In the genomic region with DNA sequence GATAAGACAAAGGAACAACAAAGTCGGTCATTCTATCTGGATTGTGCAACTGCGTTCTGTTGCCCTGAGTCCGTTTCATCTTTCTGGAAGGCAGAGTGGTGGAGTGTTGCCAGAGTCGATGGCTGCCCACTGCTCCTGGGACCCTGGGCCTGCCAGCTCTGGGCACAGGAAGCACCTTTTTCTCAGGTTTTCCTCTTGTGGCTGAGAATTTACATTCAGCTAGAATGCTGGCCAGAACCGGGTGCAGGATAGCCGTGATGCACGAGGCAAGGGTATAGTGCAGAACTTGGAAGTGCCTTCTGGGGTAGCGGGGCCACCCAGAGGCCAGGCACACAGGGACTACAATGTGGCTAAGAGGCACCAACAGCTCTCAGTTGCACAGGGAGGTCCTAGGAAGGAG, we compare ENCODE assay signal across 22 mouse cellular contexts. TPM values are rescaled to one million over a fixed set of nuclear protein-coding genes. Genes with fewer than 3 reads are reported as not detected.
DNase-seq lines count a peak whose midpoint lies in the region; ATAC-seq lines count a peak whose summit lies in the region.
"Had no signal": no experiment of that assay in that cellular context is flagged by ENCODE, and none has a peak within 500 bp of the region (broad histone marks: within the 10 kb centered on the region; RNA-seq: fewer than 3 reads in every experiment).

No protein-coding gene starts in this region.

- no peak for ATAC-seq in hindbrain, embryonic 13.5 days (ENCODE audit: low FRiP score)
- ATAC-seq in megakaryocyte progenitor cell, adult 5-6 weeks (replicated peaks; ENCODE audit: poor library complexity), result peak; percentile 56
- ATAC-seq in erythroid progenitor cell, adult 5-6 weeks (replicated peaks; ENCODE audit: low FRiP score, poor library complexity, severe bottlenecking), result no peak
- ATAC-seq: forebrain, embryonic 13.5 days had no signal

- no peaks in the 10 kb centered on the region for H3K9me3 ChIP-seq in hindbrain, embryonic 10.5 days
- H3K9me3 ChIP-seq in hindbrain, embryonic 13.5 days, result no peaks in the 10 kb centered on the region
- H3K9me3 ChIP-seq: embryonic facial prominence, embryonic 12.5 days; forebrain, embryonic 13.5 days; hindbrain, embryonic 12.5 days; limb, embryonic 15.5 days; neural tube, embryonic 15.5 days had no signal

- no peak overlapping the region for H3K9ac ChIP-seq in hindbrain, embryonic 13.5 days
- H3K9ac ChIP-seq: embryonic facial prominence, embryonic 12.5 days; forebrain, embryonic 13.5 days; hindbrain, embryonic 12.5 days; limb, embryonic 15.5 days; neural tube, embryonic 15.5 days had no signal

- peaks cover 23% of the 10 kb centered on the region for H3K4me1 ChIP-seq in hindbrain, embryonic 10.5 days (replicated peaks)
- peaks cover 8% of the 10 kb centered on the region; the same call in 1 of the 2 replicates for H3K4me1 ChIP-seq in hindbrain, embryonic 13.5 days (replicated peaks)
- H3K4me1 ChIP-seq: embryonic facial prominence, embryonic 12.5 days; forebrain, embryonic 13.5 days; neural tube, embryonic 15.5 days had no signal

- no peak overlapping the region for H3K4me3 ChIP-seq in hindbrain, embryonic 10.5 days
- no peak overlapping the region for H3K4me3 ChIP-seq in hindbrain, embryonic 13.5 days
- H3K4me3 ChIP-seq: embryonic facial prominence, embryonic 12.5 days; erythroblast, embryonic 14.5 days; forebrain, embryonic 13.5 days; gastrocnemius, adult 2 months; hindbrain, embryonic 12.5 days; limb, embryonic 15.5 days; neural tube, embryonic 15.5 days had no signal

- no peaks in the 10 kb centered on the region for H3K36me3 ChIP-seq in hindbrain, embryonic 10.5 days
- H3K36me3 ChIP-seq in hindbrain, embryonic 13.5 days, result peaks cover 4% of the 10 kb centered on the region
- H3K36me3 ChIP-seq: embryonic facial prominence, embryonic 12.5 days; hindbrain, embryonic 12.5 days; neural tube, embryonic 15.5 days had no signal

- peak overlapping the region; percentile 12; the same call in 1 of the 2 replicates for H3K27ac ChIP-seq in hindbrain, embryonic 10.5 days
- H3K27ac ChIP-seq in hindbrain, embryonic 13.5 days, result no peak overlapping the region
- H3K27ac ChIP-seq: embryonic facial prominence, embryonic 12.5 days; forebrain, embryonic 13.5 days; gastrocnemius, adult 2 months; hindbrain, embryonic 12.5 days; kidney, postnatal 0 days; limb, embryonic 15.5 days; neural tube, embryonic 15.5 days had no signal

- DNase-seq in adrenal gland, adult 2 months, result peak; percentile 23
- DNase-seq in adrenal gland, adult 18-20 months (ENCODE audit: low spot score in 2 of 2), result no peak
- no peak for DNase-seq in hindbrain, embryonic 10.5 days (ENCODE audit: low spot score)
- peak; percentile 17 for DNase-seq in 416B (ENCODE audit: low read depth)
- DNase-seq: cerebellum, adult 9-10 months; gastrocnemius, adult 2 months; kidney, adult 2 months; left cerebral cortex, postnatal 4 days; right cerebral cortex, adult 18-20 months; right cerebral cortex, postnatal 4 days; thymus, postnatal 36 days had no signal

- no peaks in the 10 kb centered on the region for H3K27me3 ChIP-seq in hindbrain, embryonic 10.5 days (ENCODE audit: insufficient read depth, poor library complexity, severe bottlenecking)
- H3K27me3 ChIP-seq in hindbrain, embryonic 13.5 days, result no peaks in the 10 kb centered on the region
- H3K27me3 ChIP-seq: embryonic facial prominence, embryonic 12.5 days; forebrain, embryonic 13.5 days; hindbrain, embryonic 12.5 days; limb, embryonic 15.5 days; neural tube, embryonic 15.5 days had no signal

- 87% methylated on average over 8 of the region's 8 CpGs for WGBS in hindbrain, embryonic 10.5 days
- WGBS in hindbrain, embryonic 13.5 days, result 94% methylated on average over 8 of the region's 8 CpGs

- H3K4me2 ChIP-seq in hindbrain, embryonic 13.5 days, result no peak overlapping the region
- H3K4me2 ChIP-seq: embryonic facial prominence, embryonic 12.5 days; forebrain, embryonic 13.5 days; heart, embryonic 11.5 days; hindbrain, embryonic 12.5 days; limb, embryonic 15.5 days; neural tube, embryonic 15.5 days had no signal

RNA-seq across cellular contexts. Expression of a gene that starts 12.6 kb away (rescaled TPM):
- 10 to 100 TPM; 17.2 to 19.2 TPM for total RNA-seq in adrenal gland, adult 2 months (2021)
- polyA plus RNA-seq in adrenal gland, adult 2 months (2012; rRNA removed), result 30.4 and 31.5 TPM in 2 replicates
- total RNA-seq in adrenal gland, adult 18-20 months (2021), result 10 to 100 TPM; 15.4 to 20.7 TPM
- 15.9 and 18.8 TPM in 2 replicates for polyA plus RNA-seq in hindbrain, embryonic 10.5 days (2016; fragmentation: Nextera tagmentation; extraction: Ambion mirVana)
- polyA plus RNA-seq in hindbrain, embryonic 13.5 days (2015; fragmentation: Nextera tagmentation; extraction: Ambion mirVana), result 32.3 and 33.8 TPM in 2 replicates
- total RNA-seq in megakaryocyte progenitor cell, adult 5-6 weeks (2015), result 50.4 and 51.5 TPM in 2 replicates
- total RNA-seq in megakaryocyte progenitor cell, adult 5-6 weeks (2017), result 26.9 and 31.3 TPM in 2 replicates
- total RNA-seq in erythroid progenitor cell, adult 5-6 weeks (2015; ENCODE audit: low replicate concordance), result 8.3 and 8.8 TPM in 2 replicates
- not detected in 2 replicates for total RNA-seq in erythroid progenitor cell, adult 5-6 weeks (2017; ENCODE audit: low replicate concordance)

Comparison
In these comparisons a context has a peak if more than half of its experiments do, and no peak if none do; other contexts are left out.
1. DNase-seq: peak in adrenal gland, adult 2 months (single experiment) and 416B (single experiment); none in adrenal gland, adult 18-20 months (0 of 2) and hindbrain, embryonic 10.5 days (single experiment).